Mouse (Mus musculus) midbrain, embryonic 10.5 days (tissue): Measurements from ENCODE around the gene Vmn1r202. TPM values are rescaled to one million over a fixed set of nuclear protein-coding genes. Genes with fewer than 3 reads are reported as not detected.
"Not testable (repeated sequence)": the region's sequence is repeated elsewhere in the genome, so short reads cannot be mapped to it uniquely, and the experiment has no call there.

Experiments
- DNase-seq: peaks from one replicate; pipeline ENCODE4 v3.0.0-alpha.2; 2017; ENCODE audit warnings: low spot score
- H3K27ac ChIP-seq: fragments of 300-500 bp; sonication (generic); replicated peaks from 2 replicates; pipeline ENCODE4 v1.5.1; 2016; ENCODE audit warnings: mild to moderate bottlenecking
- H3K27me3 ChIP-seq: fragments of 300-500 bp; sonication (generic); 2 replicates; pipeline ENCODE4 v1.6.1; 2016; ENCODE audit warnings: low read depth, mild to moderate bottlenecking; ENCODE audit not compliant: poor library complexity, severe bottlenecking
- H3K36me3 ChIP-seq: fragments of 300-500 bp; sonication (generic); 2 replicates; pipeline ENCODE4 v1.6.1; 2016; ENCODE audit warnings: mild to moderate bottlenecking, moderate library complexity
- H3K4me1 ChIP-seq: fragments of 300-500 bp; sonication (generic); 2 replicates; pipeline ENCODE4 v1.6.1; 2016
- H3K4me3 ChIP-seq: fragments of 300-500 bp; sonication (generic); 2 replicates; pipeline ENCODE4 v1.5.1; 2016; ENCODE audit warnings: mild to moderate bottlenecking, moderate library complexity
- H3K9me3 ChIP-seq: fragments of 300-500 bp; sonication (generic); replicated peaks from 2 replicates; pipeline ENCODE4 v1.6.1; 2016; ENCODE audit warnings: mild to moderate bottlenecking
- WGBS: fragments of 180-500 bp; shearing (Covaris S2); methylation state at CpG from one replicate; pipeline ENCODE4 v1.1.7; 2016; 5-methylcytosine and 5-hydroxymethylcytosine counted together
- polyA plus RNA-seq: library from polyadenylated mRNA; unstranded; fragments of >200 nt; fragmentation: Nextera tagmentation; extraction: Ambion mirVana; gene quantifications from 2 replicates; pipeline ENCODE4 v1.2.1, GENCODE M21; 2016

Vmn1r202 gene
- 0.02 TPM in 1 of 2 replicates, not detected in the other for polyA plus RNA-seq

DNA sequence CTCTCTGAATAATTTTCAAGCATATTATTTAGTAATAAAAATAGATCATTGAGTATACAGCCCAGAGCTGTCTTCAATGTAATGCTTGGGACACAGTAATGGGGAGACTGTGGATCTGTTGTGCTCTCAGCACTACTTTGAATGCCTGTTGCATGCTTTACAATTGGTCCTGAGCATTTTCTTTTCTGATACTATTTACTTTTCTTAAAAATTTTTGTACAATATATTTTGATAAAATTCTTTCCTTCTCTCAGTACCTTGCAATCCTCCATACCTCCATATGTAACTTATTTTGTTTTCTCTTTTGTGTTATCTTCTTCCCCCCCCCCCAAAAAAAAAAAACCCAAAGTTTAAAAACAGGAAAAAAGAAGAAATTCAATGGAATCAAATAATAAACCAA is at the start of gene Vmn1r202:
Gene Vmn1r202, minus strand, starts transcription at position 101 of the 400 bp plus-strand sequence.
- Histone ChIP-seq H3K27ac (no peak within 1 kb of the TSS), H3K9me3 (no peaks in the 10 kb centered on the region), H3K4me1 (no peaks in the 10 kb centered on the region), H3K36me3 (no peaks in the 10 kb centered on the region), H3K27me3 (no peaks in the 10 kb centered on the region), H3K4me3 (no peak within 1 kb of the TSS)
- DNase-seq, result no peak

DNA sequence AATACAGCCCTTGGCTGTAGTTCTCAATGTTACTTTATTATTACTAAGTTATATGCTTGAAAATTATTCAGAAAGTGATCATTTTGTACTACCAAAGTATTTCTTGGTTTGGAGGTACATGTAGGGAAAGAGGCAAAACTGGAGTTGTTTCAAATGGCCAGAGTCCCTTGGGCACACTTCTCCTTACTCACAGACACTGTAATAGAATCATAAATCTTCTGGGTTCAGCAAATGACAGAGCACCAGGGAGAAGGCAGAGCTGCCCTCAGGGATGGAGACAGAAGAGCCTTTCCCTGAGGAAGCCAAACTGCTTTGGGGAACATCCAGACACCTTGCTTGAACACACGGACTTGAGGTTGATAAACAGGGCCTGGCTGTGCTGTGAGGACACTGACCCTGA is 47.7 kb upstream of the Vmn1r202 start, which contains the start of gene Vmn1r204:
Gene Vmn1r204, plus strand, starts transcription at position 301 of the 400 bp plus-strand sequence.
- H3K27me3 ChIP-seq, H3K4me3 ChIP-seq, H3K36me3 ChIP-seq, DNase-seq, H3K4me1 ChIP-seq, H3K27ac ChIP-seq, H3K9me3 ChIP-seq: not testable (repeated sequence)
- WGBS, result 81% methylated on average over 1 of the region's 1 CpGs

- Histone ChIP-seq H3K9me3 (no peaks in the 10 kb centered on the region), H3K27ac (no peak within 1 kb of the TSS), H3K4me3 (no peak within 1 kb of the TSS), H3K27me3 (no peaks in the 10 kb centered on the region), H3K4me1 (no peaks in the 10 kb centered on the region), H3K36me3 (no peaks in the 10 kb centered on the region)
- DNase-seq, result no peak
Observed at GRCm38 (mm10) chr13:22517814-22518213, 12.6 kb upstream of the Vmn1r202 start, which contains the start of gene Vmn1r203. Gene Vmn1r203 (plus strand): TSS chr13:22518114.

DNA sequence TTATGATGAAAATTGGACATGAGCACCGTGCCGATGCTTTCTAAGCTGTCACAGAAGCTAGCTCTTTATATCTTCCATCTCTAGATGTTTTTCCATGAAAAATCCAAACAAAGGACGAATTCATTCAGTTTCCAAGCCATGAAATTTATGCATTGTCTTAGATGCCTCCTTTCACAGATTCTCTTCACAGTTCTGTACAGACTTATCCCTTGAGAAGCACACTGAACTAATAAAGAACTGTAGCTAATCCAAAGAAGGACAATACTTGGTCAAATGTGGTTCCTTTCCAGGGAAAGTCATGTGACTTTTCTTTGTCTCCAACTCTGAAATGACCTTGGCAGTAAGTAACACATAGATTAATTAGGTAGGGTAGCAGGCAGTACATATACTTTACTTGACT is 2.8 kb downstream of the Vmn1r202 start:
- no peaks in the 10 kb centered on the region for H3K27me3 ChIP-seq
- H3K4me3 ChIP-seq, result no peak overlapping the region
- no peak overlapping the region for H3K27ac ChIP-seq
- H3K36me3 ChIP-seq, result no peaks in the 10 kb centered on the region
- no peaks in the 10 kb centered on the region for H3K9me3 ChIP-seq
- WGBS, result 82% methylated on average over 3 of the region's 3 CpGs
- DNase-seq, result no peak
- H3K4me1 ChIP-seq, result no peaks in the 10 kb centered on the region

- 77% methylated on average over 1 of the region's 1 CpGs for WGBS
- DNase-seq, result no peak
- Histone ChIP-seq H3K9me3 (no peaks in the 10 kb centered on the region), H3K27me3 (no peaks in the 10 kb centered on the region), H3K4me3 (no peak within 1 kb of the TSS), H3K36me3 (no peaks in the 10 kb centered on the region), H3K27ac (no peak within 1 kb of the TSS), H3K4me1 (no peaks in the 10 kb centered on the region)
Observed at GRCm38 (mm10) chr13:22471623-22472022, 33.6 kb downstream of the Vmn1r202 start, which contains the start of gene Vmn1r201. Gene Vmn1r201 (plus strand): TSS chr13:22471923.

GRCm38 (mm10) chr13:22455145-22455544 is 50.0 kb downstream of the Vmn1r202 start:
- H3K27ac ChIP-seq, result no peak overlapping the region
- no peaks in the 10 kb centered on the region for H3K36me3 ChIP-seq
- no peak for DNase-seq

More at GRCm38 (mm10) chr13:22455145-22455544, 50.0 kb downstream of the Vmn1r202 start:
- Histone ChIP-seq H3K4me1 (no peaks in the 10 kb centered on the region), H3K9me3 (no peaks in the 10 kb centered on the region), H3K27me3 (no peaks in the 10 kb centered on the region), H3K4me3 (no peak overlapping the region)

Other genes with a start within 250 kb of the Vmn1r202 start
- gene Vmn1r195, start 234.9 kb downstream of the Vmn1r202 start, polyA plus RNA-seq, result not detected in 2 replicates
- gene Vmn1r196, start 215.5 kb downstream of the Vmn1r202 start, polyA plus RNA-seq, result not detected in 2 replicates
- gene Vmn1r197, start 180.8 kb downstream of the Vmn1r202 start, polyA plus RNA-seq, result not detected in 2 replicates
- not detected in 2 replicates for gene Vmn1r198, start 155.0 kb downstream of the Vmn1r202 start, polyA plus RNA-seq
- not detected in 2 replicates for gene Vmn1r199, start 125.6 kb downstream of the Vmn1r202 start, polyA plus RNA-seq
- not detected in 2 replicates for gene Vmn1r200, start 115.0 kb downstream of the Vmn1r202 start, polyA plus RNA-seq
- gene Vmn1r201, start 33.5 kb downstream of the Vmn1r202 start, polyA plus RNA-seq, result not detected in 2 replicates
- gene Vmn1r203, start 12.7 kb upstream of the Vmn1r202 start, polyA plus RNA-seq, result not detected in 2 replicates
- not detected in 2 replicates for gene Vmn1r204, start 47.8 kb upstream of the Vmn1r202 start, polyA plus RNA-seq
- not detected in 2 replicates for gene Vmn1r205, start 87.6 kb upstream of the Vmn1r202 start, polyA plus RNA-seq
- not detected in 2 replicates for gene Vmn1r206, start 118.9 kb upstream of the Vmn1r202 start, polyA plus RNA-seq
- not detected in 2 replicates for gene Vmn1r207-ps, start 224.2 kb upstream of the Vmn1r202 start, polyA plus RNA-seq